Mouse (Mus musculus): ENCODE results near the gene Gm47841.
A peak's percentile ranks its signal among the peaks of the same experiment; 100 is the strongest.

The Gm47841 gene

DNA sequence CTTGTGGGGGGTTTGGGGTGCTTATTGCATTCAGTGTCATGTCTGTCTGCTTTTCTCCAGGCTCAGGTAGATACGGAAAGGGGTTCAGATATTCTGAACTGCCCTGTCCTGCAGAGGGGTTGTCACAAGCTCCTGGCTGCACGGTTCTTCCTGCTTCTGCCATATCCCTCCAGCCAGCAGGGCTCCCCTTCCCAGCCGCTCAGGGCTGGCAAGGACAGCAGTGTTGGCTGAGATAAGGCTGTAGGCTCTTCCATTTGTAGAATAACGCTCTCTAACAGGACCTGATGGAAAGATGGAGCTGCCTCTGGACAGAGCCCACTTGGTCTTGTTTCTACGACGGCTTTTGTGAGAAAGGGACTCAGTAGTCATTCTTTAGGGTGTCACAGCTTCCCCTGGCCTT lies 5.2 kb downstream of the Gm47841 start:
- no peak for DNase-seq (ENCODE audit: low read depth, low spot score)
- H3K36me3 ChIP-seq (ENCODE audit: control insufficient read depth, insufficient read depth, low read length, poor library complexity, severe bottlenecking), result no peaks in the 10 kb centered on the region
- H3K27me3 ChIP-seq (ENCODE audit: control insufficient read depth, insufficient read depth, low read length, poor library complexity, severe bottlenecking), result no peaks in the 10 kb centered on the region; the same call in 1 of the 2 replicates

- H3K36me3 ChIP-seq (ENCODE audit: control insufficient read depth, insufficient read depth, low read length, poor library complexity, severe bottlenecking), result no peaks in the 10 kb centered on the region
- DNase-seq (ENCODE audit: low read depth, low spot score), result peak; percentile 20
- H3K27me3 ChIP-seq (ENCODE audit: control insufficient read depth, insufficient read depth, low read length, poor library complexity, severe bottlenecking), result no peaks in the 10 kb centered on the region
Observed at GRCm38 (mm10) chr15:101039651-101040050, 7.5 kb downstream of the Gm47841 start.

DNA sequence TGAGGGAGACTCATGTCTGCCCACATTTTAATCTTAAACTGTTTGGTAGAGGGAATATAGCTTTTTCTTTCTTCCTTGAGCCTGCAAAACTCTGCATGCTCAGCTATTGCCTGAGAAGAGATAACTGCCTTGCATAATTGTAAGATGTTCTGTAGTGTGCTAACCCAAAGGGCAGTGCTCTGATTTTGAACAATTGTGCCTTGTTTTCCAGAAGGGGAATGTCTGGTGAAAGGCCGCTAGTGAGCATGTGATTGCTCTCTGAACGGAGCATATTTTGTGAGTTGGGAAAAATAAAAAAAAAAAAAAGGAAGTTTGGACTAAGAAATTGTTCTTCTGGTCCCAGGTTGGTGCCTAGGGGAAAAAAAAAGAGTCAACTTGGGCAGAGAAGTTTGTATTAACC lies 18.2 kb downstream of the Gm47841 start:
- Histone ChIP-seq H3K27me3 (ENCODE audit: control insufficient read depth, insufficient read depth, low read length, poor library complexity, severe bottlenecking) (no peaks in the 10 kb centered on the region; the same call in 1 of the 2 replicates), H3K36me3 (ENCODE audit: control insufficient read depth, insufficient read depth, low read length, poor library complexity, severe bottlenecking) (no peaks in the 10 kb centered on the region)
- DNase-seq (ENCODE audit: low read depth, low spot score), result no peak

DNA sequence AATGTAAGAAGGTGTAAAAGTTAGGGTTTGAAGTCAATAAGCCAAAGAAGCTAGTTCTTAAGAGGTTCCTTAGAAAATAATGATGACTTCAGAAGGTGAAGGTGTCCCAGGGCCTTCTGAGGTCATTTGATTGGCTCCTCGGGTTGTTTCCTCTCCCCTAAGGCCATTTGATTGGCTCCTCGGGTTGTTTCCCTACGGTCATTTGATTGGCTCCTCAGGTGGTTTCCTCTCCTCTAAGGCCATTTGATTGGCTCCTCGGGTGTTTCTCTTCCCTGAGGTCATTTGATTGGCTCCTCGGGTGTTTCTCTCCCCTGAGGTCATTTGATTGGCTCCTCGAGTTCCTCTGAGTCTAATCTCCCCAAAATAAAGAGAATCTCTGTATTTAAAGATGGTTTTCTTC lies 35.8 kb downstream of the Gm47841 start:
- no peak for DNase-seq (ENCODE audit: low read depth, low spot score)
- H3K36me3 ChIP-seq (ENCODE audit: control insufficient read depth, insufficient read depth, low read length, poor library complexity, severe bottlenecking), result no peaks in the 10 kb centered on the region
- no peaks in the 10 kb centered on the region for H3K27me3 ChIP-seq (ENCODE audit: control insufficient read depth, insufficient read depth, low read length, poor library complexity, severe bottlenecking)

- no peak for DNase-seq (ENCODE audit: low read depth, low spot score)
- Histone ChIP-seq H3K27me3 (ENCODE audit: control insufficient read depth, insufficient read depth, low read length, poor library complexity, severe bottlenecking) (no peaks in the 10 kb centered on the region), H3K36me3 (ENCODE audit: control insufficient read depth, insufficient read depth, low read length, poor library complexity, severe bottlenecking) (no peaks in the 10 kb centered on the region)
Observed at GRCm38 (mm10) chr15:101008386-101009010, 38.7 kb downstream of the Gm47841 start.

DNA sequence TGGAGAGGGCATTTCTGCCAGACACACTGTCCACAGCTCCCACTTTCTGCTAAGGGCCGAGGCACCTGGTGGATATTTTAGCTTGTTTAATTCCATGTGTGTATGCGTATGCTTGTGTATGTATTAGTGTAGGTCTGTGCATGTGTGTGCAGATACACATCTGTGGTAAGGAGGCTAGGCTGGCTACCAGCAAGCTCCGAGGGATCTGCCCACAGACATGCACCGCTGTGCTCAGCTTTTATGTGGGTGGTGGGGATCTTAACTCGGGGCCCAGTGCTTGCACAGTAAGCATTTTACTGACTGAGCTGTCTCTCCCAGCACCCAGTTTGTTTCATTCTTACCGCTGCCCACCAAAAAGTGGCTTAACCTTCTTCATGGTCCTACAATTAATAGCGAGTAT lies 40.0 kb downstream of the Gm47841 start:
- Histone ChIP-seq H3K36me3 (ENCODE audit: control insufficient read depth, insufficient read depth, low read length, poor library complexity, severe bottlenecking) (no peaks in the 10 kb centered on the region), H3K27me3 (ENCODE audit: control insufficient read depth, insufficient read depth, low read length, poor library complexity, severe bottlenecking) (peaks cover 2% of the 10 kb centered on the region; the same call in 1 of the 2 replicates)
- DNase-seq (ENCODE audit: low read depth, low spot score), result no peak

GRCm38 (mm10) chr15:101006251-101007040 lies 40.8 kb downstream of the Gm47841 start:
- DNase-seq (ENCODE audit: low read depth, low spot score), result peak; percentile 5
- H3K36me3 ChIP-seq (ENCODE audit: control insufficient read depth, insufficient read depth, low read length, poor library complexity, severe bottlenecking), result no peaks in the 10 kb centered on the region
- H3K27me3 ChIP-seq (ENCODE audit: control insufficient read depth, insufficient read depth, low read length, poor library complexity, severe bottlenecking), result peaks cover 2% of the 10 kb centered on the region; the same call in 1 of the 2 replicates

GRCm38 (mm10) chr15:101005717-101006116 lies 41.5 kb downstream of the Gm47841 start:
- Histone ChIP-seq H3K36me3 (ENCODE audit: control insufficient read depth, insufficient read depth, low read length, poor library complexity, severe bottlenecking) (no peaks in the 10 kb centered on the region), H3K27me3 (ENCODE audit: control insufficient read depth, insufficient read depth, low read length, poor library complexity, severe bottlenecking) (peaks cover 2% of the 10 kb centered on the region; the same call in 1 of the 2 replicates)
- DNase-seq (ENCODE audit: low read depth, low spot score), result no peak

DNA sequence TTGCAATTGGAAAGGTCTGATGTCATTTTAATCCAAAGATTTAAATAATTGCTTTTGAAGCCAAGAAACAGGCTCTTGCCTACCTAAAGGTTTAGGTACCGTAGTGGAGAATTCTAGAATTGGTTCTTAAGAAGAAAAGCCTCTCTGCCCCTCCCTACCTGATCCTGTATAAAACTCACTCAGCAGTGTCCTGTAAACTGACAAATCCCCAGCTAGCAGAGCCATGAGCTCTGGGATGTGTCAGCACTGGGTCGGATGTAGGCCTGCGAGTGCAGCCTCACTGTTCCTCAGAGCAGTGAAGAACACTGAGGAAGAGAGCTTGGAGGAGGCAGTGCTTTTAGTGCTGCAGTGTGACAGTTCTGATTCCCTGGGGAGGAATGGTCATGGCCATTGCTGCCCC lies 42.7 kb downstream of the Gm47841 start:
- no peak for DNase-seq (ENCODE audit: low read depth, low spot score)
- no peaks in the 10 kb centered on the region for H3K36me3 ChIP-seq (ENCODE audit: control insufficient read depth, insufficient read depth, low read length, poor library complexity, severe bottlenecking)
- peaks cover 2% of the 10 kb centered on the region; the same call in 1 of the 2 replicates for H3K27me3 ChIP-seq (ENCODE audit: control insufficient read depth, insufficient read depth, low read length, poor library complexity, severe bottlenecking)

GRCm38 (mm10) chr15:101002466-101002865 lies 44.7 kb downstream of the Gm47841 start:
- Histone ChIP-seq H3K27me3 (ENCODE audit: control insufficient read depth, insufficient read depth, low read length, poor library complexity, severe bottlenecking) (peaks cover 2% of the 10 kb centered on the region; the same call in 1 of the 2 replicates), H3K36me3 (ENCODE audit: control insufficient read depth, insufficient read depth, low read length, poor library complexity, severe bottlenecking) (no peaks in the 10 kb centered on the region)
- DNase-seq (ENCODE audit: low read depth, low spot score), result no peak

DNA sequence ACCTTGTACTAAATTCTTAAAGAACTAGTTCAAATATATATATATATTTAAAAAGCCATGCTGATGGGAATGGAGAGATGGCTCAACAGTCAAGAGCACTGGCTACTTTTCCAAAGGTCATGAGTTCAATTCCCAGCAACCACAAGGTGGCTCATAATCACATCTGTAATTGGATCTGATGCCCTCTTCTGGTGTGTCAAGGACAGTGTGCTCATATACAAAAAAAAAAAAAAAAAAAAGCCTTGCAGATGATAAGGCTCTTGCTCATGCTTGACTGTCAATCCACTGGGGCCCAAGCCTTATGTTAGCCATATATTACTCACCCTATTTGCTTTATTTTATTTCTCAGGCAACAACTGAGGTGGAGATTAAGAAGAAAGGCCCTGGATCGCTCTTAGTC lies 45.5 kb downstream of the Gm47841 start:
- Histone ChIP-seq H3K27me3 (ENCODE audit: control insufficient read depth, insufficient read depth, low read length, poor library complexity, severe bottlenecking) (peaks cover 2% of the 10 kb centered on the region; the same call in 1 of the 2 replicates), H3K36me3 (ENCODE audit: control insufficient read depth, insufficient read depth, low read length, poor library complexity, severe bottlenecking) (no peaks in the 10 kb centered on the region)
- DNase-seq (ENCODE audit: low read depth, low spot score), result no peak

DNA sequence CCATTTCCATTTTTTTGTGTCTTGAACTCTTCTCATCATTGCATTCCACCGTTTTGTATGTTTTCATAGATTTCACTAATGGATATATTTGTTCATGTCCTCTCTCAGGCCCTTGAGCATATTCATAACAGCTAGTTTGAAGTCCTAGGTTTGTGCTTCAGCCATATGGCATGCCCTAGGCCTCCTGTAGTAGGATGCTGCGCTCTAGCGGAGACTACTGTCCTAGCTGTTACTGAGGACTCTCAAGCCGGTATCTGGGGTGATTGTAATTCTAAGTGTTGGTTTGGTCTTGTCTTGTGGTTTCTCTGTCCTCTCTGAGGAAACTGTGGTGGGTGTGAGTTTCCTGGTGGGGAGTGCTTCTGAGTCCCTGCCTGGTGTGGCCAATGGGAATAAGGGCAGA lies 50.1 kb downstream of the Gm47841 start:
- Histone ChIP-seq H3K27me3 (ENCODE audit: control insufficient read depth, insufficient read depth, low read length, poor library complexity, severe bottlenecking) (no peaks in the 10 kb centered on the region), H3K36me3 (ENCODE audit: control insufficient read depth, insufficient read depth, low read length, poor library complexity, severe bottlenecking) (no peaks in the 10 kb centered on the region)
- peak; percentile 47 for DNase-seq (ENCODE audit: low read depth, low spot score)
